ENCODE assay signal across 8 mouse cellular contexts in genomic region chr5:21700934-21701333, GRCm38 (mm10). TPM values are rescaled to one million over a fixed set of nuclear protein-coding genes. Genes with fewer than 3 reads are reported as not detected.
DNase-seq lines count a peak whose midpoint lies in the region; ATAC-seq and TF ChIP-seq lines count a peak whose summit lies in the region.

No protein-coding gene starts in this region.

- H3K4me1 ChIP-seq in ES-Bruce4 (ENCODE audit: control insufficient read depth, insufficient read depth, low read length) = no peaks in the 10 kb centered on the region
- peaks cover 3% of the 10 kb centered on the region for H3K4me1 ChIP-seq in forebrain, embryonic 16.5 days (replicated peaks; ENCODE audit: control insufficient read depth, insufficient read depth, low read length)

- H3K36me3 ChIP-seq in ES-Bruce4 (ENCODE audit: control insufficient read depth, insufficient read depth, low read length, poor library complexity, severe bottlenecking) (no peaks in the 10 kb centered on the region), macrophage (ENCODE audit: inconsistent target) (no peaks in the 10 kb centered on the region)
- no peaks in the 10 kb centered on the region for H3K36me3 ChIP-seq in forebrain, embryonic 16.5 days (ENCODE audit: control insufficient read depth, insufficient read depth)

- peak overlapping the region; percentile 41 for H3K9ac ChIP-seq in ES-Bruce4 (ENCODE audit: low read depth, poor library complexity, severe bottlenecking)
- H3K9ac ChIP-seq in forebrain, embryonic 16.5 days (replicated peaks; ENCODE audit: low read depth, low read length) = peak overlapping the region; percentile 52

- peak overlapping the region; percentile 100 for H3K27ac ChIP-seq in gastrocnemius, adult 2 months
- H3K27ac ChIP-seq in ES-Bruce4 (ENCODE audit: insufficient read depth, low read length) (no peak overlapping the region), macrophage (peak overlapping the region; percentile 39)
- peak overlapping the region; percentile 95 for H3K27ac ChIP-seq in forebrain, embryonic 16.5 days (ENCODE audit: low read length)

- peak overlapping the region; percentile 68 for H3K4me2 ChIP-seq in forebrain, embryonic 16.5 days (ENCODE audit: low read length)

- TF ChIP-seq POLR2A in ES-Bruce4 (IDR thresholded peaks at IDR 0.05; ENCODE audit: insufficient read depth, low read length) = no peak

- H3K27me3 ChIP-seq in ES-Bruce4 (ENCODE audit: control insufficient read depth, insufficient read depth, low read length, poor library complexity, severe bottlenecking) = no peaks in the 10 kb centered on the region
- no peaks in the 10 kb centered on the region for H3K27me3 ChIP-seq in forebrain, embryonic 16.5 days (replicated peaks; ENCODE audit: control insufficient read depth, insufficient read depth, low read length)

- ATAC-seq in forebrain, embryonic 16.5 days = peak; percentile 74; the same call in 1 of the 2 replicates

- TF ChIP-seq CTCF in gastrocnemius, adult 2 months (IDR thresholded peaks at IDR 0.05) = no peak
- TF ChIP-seq CTCF in ES-Bruce4 (IDR thresholded peaks at IDR 0.05; ENCODE audit: low read depth, low read length) = no peak

- under 1% methylated on average over 22 of the region's 22 CpGs for WGBS in forebrain, embryonic 16.5 days
- 2% methylated on average over 22 of the region's 22 CpGs for WGBS in macrophage (ENCODE audit: missing documents)

- H3K79me2 ChIP-seq in macrophage (ENCODE audit: inconsistent target) = no peaks in the 10 kb centered on the region

- no peak for DNase-seq in gastrocnemius, adult 2 months
- no peak for DNase-seq in gastrocnemius, postnatal 10 days
- DNase-seq in spleen, postnatal 10 days (ENCODE audit: low spot score in 2 of 2) = no peak
- DNase-seq in layer of hippocampus, postnatal 25 days (ENCODE audit: extremely low spot score in 1 of 2, low spot score in 1 of 2) = no peak
- DNase-seq in gastrocnemius, postnatal 14 days = no peak

- H3K4me3 ChIP-seq in gastrocnemius, adult 2 months = peak overlapping the region; percentile 93
- H3K4me3 ChIP-seq in ES-Bruce4 (ENCODE audit: low read depth, low read length) (peak overlapping the region; percentile 93), macrophage (ENCODE audit: inconsistent target) (peak overlapping the region; percentile 78)
- H3K4me3 ChIP-seq in forebrain, embryonic 16.5 days (replicated peaks; ENCODE audit: low read length) = peak overlapping the region; percentile 66

- H3K9me3 ChIP-seq in ES-Bruce4 (replicated peaks; ENCODE audit: control insufficient read depth, insufficient read depth, low read length, poor library complexity, severe bottlenecking) = no peaks in the 10 kb centered on the region
- H3K9me3 ChIP-seq in forebrain, embryonic 16.5 days (ENCODE audit: control insufficient read depth, low read length) = no peaks in the 10 kb centered on the region

- TF ChIP-seq EP300 in ES-Bruce4 (IDR thresholded peaks at IDR 0.05; ENCODE audit: insufficient read depth, low read depth, low read length) = no peak

- intact Hi-C loops in gastrocnemius, adult 2 months (cut with DNase I) = loop anchor here (1.0 to 5.0 kb wide), 2 partner anchors 35 to 54 kb away; partner anchors contain the start of genes Armc10 and Fbxl13
- intact Hi-C loops in gastrocnemius, postnatal 14 days (cut with DNase I; ENCODE audit: low total_unique reads) = no loop called here

RNA-seq across cellular contexts. Expression of gene Napepld, which starts 0.3 kb away (rescaled TPM):
- 10 to 100 TPM in 1 of 2 experiments, 1 to 10 TPM in 1; 9.2 to 11.3 TPM for total RNA-seq in gastrocnemius, adult 2 months (2021)
- total RNA-seq in gastrocnemius, postnatal 10 days (2021) = 1 to 10 TPM; 6.3 to 6.5 TPM
- polyA plus RNA-seq in ES-Bruce4 (2011; ENCODE audit: insufficient read depth, insufficient read length, low read depth, missing spikeins) (6.4 and 7.0 TPM in 2 replicates), macrophage (2018) (3.4 to 6.0 TPM (median 4.8 TPM) in 3 replicates)
- polyA plus RNA-seq in forebrain, embryonic 16.5 days (2015; fragmentation: Nextera tagmentation; extraction: Ambion mirVana) = 3.5 and 3.6 TPM in 2 replicates
- total RNA-seq in macrophage (2018; cell fraction: chromatin; rRNA removed) = 1 to 10 TPM in 18 of 26 experiments, under 1 TPM in 8; 0.20 to 6.6 (median 1.6) TPM
- total RNA-seq in macrophage (2018; cell fraction: cytosol; rRNA removed) = 1 to 10 TPM; 1.1 to 5.3 (median 4.0) TPM
- 1 to 10 TPM in 24 of 26 experiments, under 1 TPM in 2; 0.45 to 7.6 (median 2.5) TPM for total RNA-seq in macrophage (2018; cell fraction: nucleus; rRNA removed)
- 10 to 100 TPM; 21.2 to 24.5 TPM for total RNA-seq in layer of hippocampus, postnatal 25 days (2021)
- total RNA-seq in gastrocnemius, postnatal 14 days (2021) = 1 to 10 TPM; 8.6 to 9.5 TPM

RNA-seq across cellular contexts. Expression of gene Pmpcb, which starts 36.0 kb away (rescaled TPM):
- 100 to 1,000 TPM in 1 of 2 experiments, 10 to 100 TPM in 1; 90.8 to 122 TPM for total RNA-seq in gastrocnemius, adult 2 months (2021)
- total RNA-seq in gastrocnemius, postnatal 10 days (2021) = 100 to 1,000 TPM; 131 to 143 TPM
- polyA plus RNA-seq in ES-Bruce4 (2011; ENCODE audit: insufficient read depth, insufficient read length, low read depth, missing spikeins) (107 and 111 TPM in 2 replicates), macrophage (2018) (44.9 to 107 TPM (median 54.7 TPM) in 3 replicates)
- 86.4 and 91.5 TPM in 2 replicates for polyA plus RNA-seq in forebrain, embryonic 16.5 days (2015; fragmentation: Nextera tagmentation; extraction: Ambion mirVana)
- total RNA-seq in macrophage (2018; cell fraction: chromatin; rRNA removed) = 10 to 100 TPM; 24.0 to 95.9 (median 64.2) TPM
- 10 to 100 TPM; 35.5 to 49.2 (median 43.0) TPM for total RNA-seq in macrophage (2018; cell fraction: cytosol; rRNA removed)
- total RNA-seq in macrophage (2018; cell fraction: nucleus; rRNA removed) = 10 to 100 TPM; 27.2 to 75.2 (median 48.5) TPM
- total RNA-seq in layer of hippocampus, postnatal 25 days (2021) = 10 to 100 TPM; 70.7 to 75.8 TPM
- total RNA-seq in gastrocnemius, postnatal 14 days (2021) = 100 to 1,000 TPM; 124 to 132 TPM

RNA-seq across cellular contexts. Expression of gene Armc10, which starts 55.3 kb away (rescaled TPM):
- total RNA-seq in gastrocnemius, adult 2 months (2021) = 1 to 10 TPM; 3.5 to 4.1 TPM
- total RNA-seq in gastrocnemius, postnatal 10 days (2021) = 10 to 100 TPM in 1 of 2 experiments, 1 to 10 TPM in 1; 7.1 to 10.8 TPM
- polyA plus RNA-seq in ES-Bruce4 (2011; ENCODE audit: insufficient read depth, insufficient read length, low read depth, missing spikeins) (74.3 and 74.7 TPM in 2 replicates), macrophage (2018) (25.3 to 27.4 TPM (median 26.0 TPM) in 3 replicates)
- 87.6 and 92.1 TPM in 2 replicates for polyA plus RNA-seq in forebrain, embryonic 16.5 days (2015; fragmentation: Nextera tagmentation; extraction: Ambion mirVana)
- total RNA-seq in macrophage (2018; cell fraction: chromatin; rRNA removed) = 10 to 100 TPM in 23 of 26 experiments, 1 to 10 TPM in 3; 9.0 to 40.8 (median 25.6) TPM
- total RNA-seq in macrophage (2018; cell fraction: cytosol; rRNA removed) = 10 to 100 TPM; 15.9 to 33.3 (median 25.0) TPM
- total RNA-seq in macrophage (2018; cell fraction: nucleus; rRNA removed) = 10 to 100 TPM; 11.5 to 44.0 (median 27.1) TPM
- 10 to 100 TPM; 21.2 to 22.3 TPM for total RNA-seq in layer of hippocampus, postnatal 25 days (2021)
- total RNA-seq in gastrocnemius, postnatal 14 days (2021) = 1 to 10 TPM; 6.2 to 6.8 TPM

RNA-seq across cellular contexts. Expression of gene Fbxl13, which starts 55.5 kb away (rescaled TPM):
- under 1 TPM in 1 of 2 experiments, not detected in 1; 0.13 TPM for total RNA-seq in gastrocnemius, adult 2 months (2021)
- under 1 TPM; 0.19 to 0.36 TPM for total RNA-seq in gastrocnemius, postnatal 10 days (2021)
- polyA plus RNA-seq in ES-Bruce4 (2011; ENCODE audit: insufficient read depth, insufficient read length, low read depth, missing spikeins) = not detected in 2 replicates
- polyA plus RNA-seq in forebrain, embryonic 16.5 days (2015; fragmentation: Nextera tagmentation; extraction: Ambion mirVana) = 0.17 and 0.18 TPM in 2 replicates
- total RNA-seq in macrophage (2018; cell fraction: chromatin; rRNA removed) = not detected
- not detected for total RNA-seq in macrophage (2018; cell fraction: cytosol; rRNA removed)
- not detected for total RNA-seq in macrophage (2018; cell fraction: nucleus; rRNA removed)
- polyA plus RNA-seq in macrophage (2018) = not detected in 3 replicates
- under 1 TPM; 0.17 to 0.26 TPM for total RNA-seq in layer of hippocampus, postnatal 25 days (2021)
- under 1 TPM; 0.16 to 0.22 TPM for total RNA-seq in gastrocnemius, postnatal 14 days (2021)
